Mouse (Mus musculus) gastrocnemius, postnatal 25 days (tissue): ENCODE measurements around the gene Gm884. TPM values are rescaled to one million over a fixed set of nuclear protein-coding genes. Genes with fewer than 3 reads are reported as not detected.

Source experiments
- DNase-seq: peaks from one replicate; pipeline ENCODE4 v3.0.0; 2022
- long read RNA-seq, 2 experiments: library from polyadenylated mRNA; stranded (forward); transcript quantifications; one replicate each; pipeline ENCODE4 v2.0.0; 2021
- total RNA-seq, 2 experiments: library from RNA; stranded (reverse); gene quantifications; 1 replicate in 1 of 2; 2 replicates in 1 of 2; pipeline ENCODE4 v1.2.3; 2021

Gene Gm884
- total RNA-seq: not detected
- long read RNA-seq, experiment 1: 0 reads
- long read RNA-seq, experiment 2: 0 reads

DNA sequence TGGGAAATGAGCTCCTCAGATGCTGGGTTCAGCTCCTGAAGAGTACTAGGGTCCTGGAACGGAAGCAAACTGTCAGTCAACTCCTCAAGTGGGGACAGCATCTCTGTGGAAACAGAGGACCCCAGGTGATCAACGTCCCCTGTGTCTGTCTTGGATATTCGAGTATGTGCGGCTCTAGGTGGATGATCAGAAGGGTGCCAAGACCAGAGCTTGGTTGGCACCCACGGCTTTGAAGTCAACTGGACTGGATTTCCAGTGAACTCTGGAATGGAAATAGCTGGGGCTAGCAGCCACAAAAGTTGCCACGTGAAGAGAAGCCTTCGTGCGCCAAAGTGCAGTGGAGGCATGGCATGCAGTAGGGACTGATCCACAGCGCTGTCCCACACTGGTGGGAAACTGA is at the start of gene Gm884:
Gene Gm884 (minus strand): TSS at position 101 of the 400 bp plus-strand sequence.
- no peak for DNase-seq

DNA sequence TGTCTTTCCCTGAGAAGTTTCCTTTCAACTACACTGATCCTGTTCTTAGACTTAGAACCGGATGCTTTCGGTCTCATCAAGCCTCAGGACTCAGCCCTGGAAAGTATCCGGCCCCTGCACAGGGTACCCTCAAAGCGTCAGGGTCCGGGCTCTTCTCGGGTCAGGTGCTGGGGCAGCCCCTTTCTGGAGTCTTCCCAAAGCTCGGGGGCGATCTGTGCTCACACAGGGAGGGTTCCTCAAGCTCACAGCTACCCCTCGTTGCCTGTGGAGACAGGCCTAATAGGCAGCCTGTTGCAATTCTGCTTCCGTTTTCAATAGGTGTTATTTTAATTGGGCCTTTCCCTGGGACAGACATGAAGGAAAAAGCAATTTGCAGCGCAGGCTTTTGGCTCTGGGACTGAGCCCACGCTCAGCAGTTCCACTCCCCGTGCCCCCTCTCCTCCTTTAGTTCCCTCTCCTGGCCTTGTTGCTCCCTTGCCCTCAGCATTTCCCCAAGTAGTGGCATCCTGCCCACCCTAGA is 46.0 kb upstream of the Gm884 start:
- DNase-seq: no peak

DNA sequence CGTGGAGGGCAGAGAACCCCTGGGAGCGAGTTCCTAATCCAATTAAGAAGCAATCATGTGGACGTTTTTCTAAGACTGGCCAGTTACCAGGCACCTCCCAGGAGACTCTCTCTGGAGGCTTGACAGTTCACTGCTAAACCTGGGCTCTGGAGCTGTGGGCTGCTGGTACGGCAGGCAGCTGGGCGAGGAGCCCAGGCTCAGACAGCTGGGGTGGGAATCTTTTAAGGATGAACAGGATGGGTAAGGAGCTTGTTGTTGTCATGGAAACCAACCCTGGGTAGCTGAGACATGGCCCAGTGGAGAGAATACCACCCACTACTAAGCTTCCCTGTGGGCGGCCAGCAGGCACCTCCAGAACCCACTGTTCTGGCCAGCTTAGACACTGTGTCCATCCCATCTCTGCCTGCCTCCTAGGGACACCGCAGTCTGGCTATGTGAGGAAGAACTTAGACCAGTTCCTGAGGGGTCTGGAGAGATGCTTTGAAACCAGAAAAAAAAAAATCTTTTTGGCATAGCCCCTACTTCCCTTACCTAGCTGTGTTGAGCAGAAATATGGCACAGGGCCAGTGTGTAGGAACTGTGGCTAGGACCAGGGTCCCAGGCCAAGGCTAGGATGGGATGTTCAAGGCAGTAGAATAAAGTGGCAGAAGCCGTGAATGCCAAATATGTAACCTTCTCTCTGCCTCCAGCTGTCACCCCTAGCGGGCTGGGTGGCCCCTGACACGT is 45.4 kb upstream of the Gm884 start:
- no peak for DNase-seq

DNA sequence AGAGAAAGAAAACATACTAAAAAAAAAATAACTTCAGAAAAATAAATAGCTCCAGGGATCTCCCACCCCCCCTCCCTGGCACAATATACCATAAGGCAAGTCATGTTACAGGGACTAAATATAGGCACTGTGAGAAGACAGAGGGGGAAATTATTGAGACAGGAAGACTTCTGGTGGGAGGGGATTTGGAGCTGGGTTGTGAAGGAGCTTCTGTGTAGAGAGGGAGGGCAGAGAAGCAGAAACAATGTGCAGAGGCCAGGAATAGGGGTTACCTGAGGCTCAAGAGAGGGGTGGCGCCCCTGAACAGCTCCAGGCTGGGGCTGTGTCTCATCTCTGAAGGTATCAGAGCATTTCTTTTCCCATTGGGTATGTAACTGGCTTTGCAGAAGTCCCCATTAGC is 44.8 kb upstream of the Gm884 start:
- DNase-seq: no peak

DNA sequence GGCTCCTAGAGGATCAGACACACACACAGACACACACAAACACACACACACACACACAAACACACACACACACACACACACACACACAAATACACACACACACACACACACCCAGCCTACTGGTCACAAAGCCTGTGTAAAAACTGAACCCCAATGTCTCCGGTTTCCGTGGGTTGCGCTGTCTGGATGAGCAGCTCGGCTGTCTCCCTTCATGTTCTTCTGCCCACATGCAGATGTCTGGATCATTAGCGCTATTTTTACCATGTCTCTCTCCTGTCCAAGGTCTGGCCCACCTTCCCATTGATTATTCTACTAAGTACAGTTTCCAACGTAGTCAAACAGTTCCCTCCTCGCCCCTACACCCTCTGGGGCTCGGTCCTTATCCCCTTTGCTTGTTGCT is 42.2 kb upstream of the Gm884 start:
- no peak for DNase-seq

DNA sequence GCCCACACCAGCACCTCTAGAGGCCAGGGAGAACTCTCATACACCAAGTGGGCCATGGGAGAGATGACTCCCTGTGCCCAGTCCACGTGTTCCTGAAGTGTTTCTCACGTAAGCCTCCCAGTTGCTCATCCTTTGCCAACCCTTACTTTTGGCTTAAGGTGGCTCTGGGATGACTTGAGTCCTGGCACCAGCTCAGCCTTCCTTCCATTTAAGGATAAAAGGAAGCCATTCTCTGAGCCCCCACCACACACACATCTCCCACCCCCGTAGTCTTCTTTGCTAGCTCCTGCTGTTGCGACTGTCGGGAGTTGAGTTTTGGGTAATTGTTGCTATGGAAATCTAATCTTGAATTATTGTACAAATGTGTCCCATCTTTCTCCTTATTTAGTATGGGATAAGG is 41.6 kb upstream of the Gm884 start:
- DNase-seq: no peak

DNA sequence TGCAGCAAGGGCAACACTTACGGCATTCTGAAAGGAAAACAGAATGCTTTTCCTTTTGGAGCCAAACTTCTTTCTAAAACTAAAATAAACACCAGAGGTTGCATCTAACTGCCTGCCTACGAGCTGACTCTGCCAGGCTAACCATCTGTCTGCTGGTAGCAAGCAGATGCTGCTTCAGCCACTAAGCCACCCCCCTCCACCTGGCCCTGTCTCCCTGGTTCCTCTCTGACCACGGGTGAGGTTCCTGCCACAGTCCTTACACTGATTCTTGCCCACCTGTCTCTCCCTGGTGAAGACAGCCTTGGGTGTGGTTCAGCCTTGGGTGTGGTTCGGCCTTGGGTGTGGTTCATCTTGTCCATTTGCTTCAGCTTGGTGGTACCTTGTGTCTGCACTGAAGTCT is 40.9 kb upstream of the Gm884 start:
- no peak for DNase-seq

DNA sequence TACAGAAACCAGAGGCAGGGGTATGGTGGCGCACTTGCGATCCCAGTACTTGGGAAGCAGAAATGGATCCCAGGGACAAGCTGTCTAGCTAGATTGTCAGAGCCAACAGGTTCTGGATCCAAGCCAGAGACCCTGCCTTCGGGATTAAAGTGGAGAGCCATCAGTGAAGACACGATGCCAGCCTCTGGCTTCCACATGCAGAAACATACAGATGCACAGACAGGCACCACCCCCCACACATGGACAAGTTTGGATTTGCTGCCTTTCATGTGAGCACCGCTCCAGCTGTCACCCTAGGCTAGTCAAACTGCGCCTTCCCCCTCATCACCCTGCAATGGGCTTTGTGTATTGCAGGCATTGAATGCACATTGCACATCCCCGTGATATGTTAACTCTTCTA is 37.2 kb upstream of the Gm884 start:
- no peak for DNase-seq

DNA sequence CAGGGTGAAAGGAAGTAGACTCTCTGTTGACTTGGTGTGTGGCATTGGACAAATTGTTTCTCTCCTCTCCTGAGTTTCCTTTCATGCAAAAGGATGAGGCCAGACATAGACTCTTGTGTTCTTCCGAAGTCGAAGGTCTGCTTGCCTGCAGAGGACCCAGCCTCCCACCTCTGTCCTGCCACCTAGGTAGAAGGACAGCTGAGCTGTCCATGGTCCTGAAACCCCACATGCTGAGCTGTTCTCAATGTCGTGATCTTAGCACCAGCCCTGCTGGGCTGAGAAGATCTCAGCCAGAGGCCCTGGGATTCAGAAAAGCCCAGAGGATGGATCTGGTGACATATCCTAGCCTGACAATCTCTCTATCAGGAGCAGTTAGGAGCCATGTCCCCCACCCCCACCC is 35.6 kb upstream of the Gm884 start:
- DNase-seq: no peak

DNA sequence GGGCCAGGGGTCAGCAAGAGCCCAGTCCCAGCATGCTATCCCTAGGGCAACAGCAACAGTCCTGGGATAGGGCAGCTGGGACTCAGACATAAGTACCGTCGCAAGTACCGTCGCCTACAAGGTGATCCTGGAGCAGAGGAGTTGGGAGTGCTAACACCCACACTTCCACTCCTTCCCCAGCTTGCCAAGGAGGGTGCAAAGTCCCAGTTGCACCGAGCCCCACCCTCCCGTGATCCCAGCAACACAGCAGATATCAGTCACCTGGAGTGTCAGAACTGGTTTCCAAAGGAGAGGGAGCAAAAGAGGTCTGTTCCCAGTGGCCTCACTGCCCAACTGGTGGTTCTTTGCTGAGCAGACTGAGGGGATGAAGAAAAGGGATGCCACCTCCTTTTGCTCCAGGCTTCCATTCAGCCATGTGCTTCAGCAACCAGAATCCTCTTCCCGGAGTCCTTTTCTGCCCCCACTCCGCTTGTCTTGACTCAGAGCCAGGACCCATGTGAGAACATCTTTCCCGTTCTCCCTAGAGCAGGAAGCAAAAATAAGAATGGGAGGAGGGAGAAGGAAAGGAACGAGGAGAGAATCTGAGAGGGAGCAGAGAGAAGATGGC is 32.5 kb upstream of the Gm884 start:
- no peak for DNase-seq

DNA sequence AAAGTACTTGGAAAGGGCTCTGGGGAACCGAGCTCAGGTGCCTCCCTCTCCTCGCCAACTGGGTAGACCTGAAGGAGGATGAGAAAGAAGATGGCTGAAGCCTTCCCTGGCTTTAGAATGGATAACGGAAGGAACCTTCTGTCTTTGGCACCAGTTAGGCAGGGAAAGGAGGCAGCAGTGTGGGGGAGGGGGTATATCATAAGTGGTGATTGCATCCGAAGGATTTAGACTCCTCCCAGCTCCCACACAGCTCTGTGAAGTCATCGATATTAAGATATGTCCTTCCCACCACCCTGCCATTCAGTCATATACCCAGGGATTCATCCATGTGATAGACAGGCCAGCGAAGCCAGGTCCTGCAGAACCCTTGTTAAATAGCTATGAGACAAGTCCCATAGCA is 30.5 kb upstream of the Gm884 start:
- no peak for DNase-seq

DNA sequence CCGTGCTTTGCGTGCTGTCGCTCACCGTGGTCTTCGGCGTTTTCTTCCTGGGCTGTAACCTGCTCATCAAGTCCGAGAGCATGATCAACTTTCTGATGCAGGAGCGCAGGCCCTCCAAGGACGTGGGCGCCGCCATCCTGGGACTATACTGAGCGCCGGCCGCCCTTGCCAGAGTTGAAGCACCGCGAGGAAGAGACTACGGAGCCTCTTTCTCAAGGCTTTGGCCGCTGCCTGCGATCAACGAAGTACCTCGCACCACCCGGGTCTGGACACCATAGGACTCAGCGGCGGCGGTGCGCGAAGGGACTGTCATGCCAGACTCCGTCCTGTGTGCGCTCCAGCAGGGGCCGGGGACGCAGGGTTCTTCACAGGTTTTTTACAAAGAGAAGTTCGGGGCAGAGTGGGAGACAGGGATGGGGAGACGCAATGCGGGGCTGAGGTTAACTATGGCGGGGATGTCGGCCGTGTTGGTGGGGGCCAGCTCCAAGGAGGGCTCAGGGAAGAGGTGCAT is 29.1 kb upstream of the Gm884 start:
- no peak for DNase-seq

DNA sequence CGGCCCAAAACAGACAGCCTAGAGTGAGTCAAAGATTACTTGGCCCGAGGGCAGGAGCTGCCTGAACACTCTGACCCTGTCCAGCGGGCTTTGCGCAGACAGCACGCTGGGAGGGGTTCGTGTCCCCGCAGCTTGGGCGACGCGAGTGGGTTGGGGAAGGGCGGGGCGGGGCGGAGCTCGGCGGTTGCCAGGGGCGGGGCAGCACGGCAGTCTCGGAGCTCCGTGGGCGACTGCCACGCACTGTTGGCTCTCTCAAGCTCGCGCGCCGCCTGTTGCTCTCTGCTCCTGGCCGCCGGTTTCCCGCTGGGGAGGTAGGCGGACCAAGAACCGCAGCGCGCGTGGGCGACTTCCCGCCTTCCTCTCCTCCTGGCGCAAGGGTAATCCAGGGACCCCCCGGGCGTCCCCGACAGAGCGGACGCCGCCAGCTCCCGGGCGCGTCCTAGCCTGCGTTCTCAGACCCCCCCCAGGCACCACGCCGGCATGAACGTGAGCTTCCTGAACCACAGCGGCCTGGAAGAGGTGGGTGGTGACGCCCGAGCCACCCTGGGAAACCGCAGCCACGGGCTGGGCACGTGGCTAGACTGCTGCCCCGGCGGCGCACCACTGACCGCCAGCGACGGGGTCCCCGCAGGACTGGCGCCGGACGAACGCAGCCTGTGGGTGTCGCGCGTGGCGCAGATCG is 28.5 kb upstream of the Gm884 start, which contains the start of gene Rprml:
Gene Rprml (plus strand): TSS at position 270 of the 682 bp plus-strand sequence.
- no peak for DNase-seq

DNA sequence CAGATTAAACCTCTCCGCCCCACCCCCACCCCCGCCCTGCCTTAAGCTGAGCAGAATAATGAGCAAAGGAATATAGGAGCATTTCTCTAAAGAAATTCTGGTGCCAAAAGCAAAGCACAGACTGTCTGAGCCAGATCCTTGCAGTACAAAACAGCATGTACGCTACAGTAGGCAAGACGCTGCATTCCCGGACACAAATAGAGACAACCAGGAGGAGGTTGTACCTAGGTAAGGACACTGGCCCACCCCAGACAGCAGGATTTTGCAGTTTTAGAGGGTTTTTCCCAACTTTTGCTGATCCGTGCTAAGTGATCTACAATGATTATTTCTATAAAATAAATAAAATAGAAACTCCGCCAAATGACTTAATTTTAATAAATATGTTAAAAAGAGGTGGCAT is 27.7 kb upstream of the Gm884 start:
- DNase-seq: no peak

DNA sequence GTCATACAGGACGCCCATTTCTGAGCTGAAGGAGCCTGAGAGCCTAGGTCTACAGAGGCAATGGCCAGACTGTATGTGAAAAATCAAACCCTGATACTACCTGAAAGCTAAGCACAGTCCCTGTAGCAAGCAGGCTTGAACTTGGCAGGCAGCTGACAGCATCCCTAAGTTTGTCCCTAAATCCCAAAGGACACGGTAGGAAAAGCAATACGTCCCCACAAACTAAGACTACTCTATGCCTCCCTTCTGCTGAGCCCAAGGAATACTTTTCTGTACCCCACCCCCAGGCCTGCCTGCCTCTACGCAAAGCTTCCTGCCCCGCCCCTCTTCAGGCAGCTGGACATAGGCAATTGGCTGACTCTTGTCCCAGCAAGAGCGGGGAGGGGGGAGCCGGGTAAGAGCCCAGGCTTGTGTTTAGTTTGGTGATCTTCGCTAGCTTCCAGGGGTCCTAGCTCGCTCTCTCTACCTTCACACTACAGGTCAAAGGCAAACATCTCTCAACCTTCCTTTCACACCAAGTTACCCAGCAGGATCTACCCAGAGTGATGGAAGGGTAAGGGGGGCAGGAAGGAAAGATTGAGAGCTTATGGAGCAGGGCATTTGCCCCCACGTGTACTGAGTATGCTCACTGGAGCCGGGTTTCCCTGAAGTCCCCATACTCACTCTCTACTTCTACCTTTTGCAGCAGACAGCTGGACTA is 27.1 kb upstream of the Gm884 start:
- DNase-seq: no peak

DNA sequence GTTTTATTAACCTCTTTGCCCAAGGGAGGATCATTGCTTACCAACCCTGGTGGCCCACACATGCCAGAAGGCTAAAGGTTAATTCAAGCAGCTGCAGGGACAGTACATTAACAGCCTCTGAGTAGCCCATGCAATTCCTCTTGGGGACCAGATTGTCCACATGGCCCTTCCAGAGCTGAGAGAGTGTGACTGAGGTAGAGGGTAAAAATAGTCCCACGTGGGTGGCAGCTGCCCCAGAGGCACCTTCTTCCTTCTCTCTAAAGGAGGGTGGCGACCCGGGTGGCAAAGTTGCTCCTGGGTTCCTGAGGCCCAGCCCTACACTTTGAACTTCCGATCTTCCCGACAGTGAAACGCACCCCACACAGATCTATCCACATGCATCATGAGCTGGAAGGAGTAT is 25.4 kb upstream of the Gm884 start:
- no peak for DNase-seq

DNA sequence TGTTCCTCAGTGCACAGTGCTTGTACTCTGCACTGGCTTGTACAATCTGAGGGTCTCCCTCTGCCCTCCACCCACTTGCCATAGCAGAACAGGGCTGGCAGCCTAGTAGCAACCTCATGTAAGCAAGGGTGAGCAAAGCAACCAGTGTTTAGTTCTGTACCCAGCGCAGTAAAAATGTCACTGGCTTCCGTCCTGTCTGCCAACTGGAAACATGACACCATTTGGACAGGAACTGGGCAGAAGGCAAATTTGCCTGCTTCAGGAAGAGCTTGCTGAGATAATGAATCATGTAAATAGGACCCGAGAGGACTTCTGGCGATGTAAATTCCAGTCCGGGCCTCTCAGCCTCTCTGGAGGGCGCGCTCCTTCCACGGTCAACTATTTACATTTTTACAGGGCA is 24.8 kb upstream of the Gm884 start:
- no peak for DNase-seq

DNA sequence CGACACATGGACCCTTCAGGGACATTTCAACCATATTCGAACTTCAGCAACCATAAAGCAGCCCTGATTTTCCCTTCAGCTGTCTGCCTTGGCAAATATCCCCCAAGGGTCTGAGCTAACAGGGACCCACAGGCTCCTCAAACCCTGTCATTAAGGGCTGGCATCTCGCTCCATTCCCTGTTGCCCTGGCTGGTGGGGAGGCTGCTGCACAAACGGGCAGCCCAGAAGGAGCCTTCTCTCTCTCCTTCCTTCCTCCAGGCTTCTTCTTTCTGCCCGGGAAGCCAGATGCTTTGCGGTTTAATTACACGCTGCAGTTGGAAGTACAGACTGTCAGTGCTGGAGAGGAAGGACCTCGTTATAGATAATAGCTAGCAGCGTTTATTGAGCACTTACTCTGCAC is 22.3 kb upstream of the Gm884 start:
- DNase-seq: no peak

DNA sequence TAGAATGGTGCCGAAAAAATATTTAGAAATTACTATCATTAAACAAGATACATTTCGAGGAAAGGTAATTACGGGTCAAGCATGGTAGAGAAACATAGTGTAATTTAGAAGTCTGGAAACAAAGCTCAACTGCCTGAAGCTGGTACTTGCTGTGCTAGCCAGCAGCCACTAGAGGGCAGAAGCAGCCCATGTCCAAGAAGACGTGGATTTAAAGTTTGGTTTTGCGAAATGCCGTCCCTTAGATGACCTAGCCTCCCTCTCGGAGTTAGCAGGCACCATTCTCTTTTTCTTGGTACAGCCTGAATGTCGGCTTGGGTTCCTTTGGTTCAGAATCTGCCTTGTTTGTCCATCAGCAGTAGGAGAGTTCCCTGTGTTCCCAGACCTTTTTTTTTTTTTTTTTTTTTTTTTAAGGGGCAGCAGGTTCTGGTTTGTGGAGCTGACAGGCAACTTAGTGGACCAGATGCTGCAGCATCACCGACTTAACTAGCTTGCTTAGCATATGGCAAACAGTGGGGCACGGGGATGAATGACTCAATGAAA is 18.5 kb upstream of the Gm884 start:
- DNase-seq: no peak

DNA sequence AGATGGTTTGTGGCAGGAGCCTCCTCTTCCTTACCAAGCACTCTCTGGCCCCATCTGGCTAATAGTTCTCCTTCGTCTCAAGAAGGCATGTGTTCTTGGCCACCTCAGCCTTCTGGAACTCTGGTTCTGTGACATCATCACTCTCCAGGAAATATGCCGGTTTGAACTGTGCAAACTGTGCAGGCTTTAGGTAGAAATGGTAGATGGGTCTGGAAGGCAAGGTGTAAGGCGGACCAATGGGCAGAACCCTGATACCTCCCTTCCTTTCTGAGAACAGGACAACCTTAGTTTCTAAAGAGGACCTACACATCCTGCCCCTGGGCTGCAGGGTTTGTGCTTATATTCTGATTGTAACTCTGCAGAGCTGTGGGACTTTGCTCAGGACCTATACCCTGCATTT is 17.9 kb upstream of the Gm884 start, which contains the start of gene Lyzl6:
Gene Lyzl6 (minus strand): TSS at position 101 of the 400 bp plus-strand sequence.
- DNase-seq: no peak

DNA sequence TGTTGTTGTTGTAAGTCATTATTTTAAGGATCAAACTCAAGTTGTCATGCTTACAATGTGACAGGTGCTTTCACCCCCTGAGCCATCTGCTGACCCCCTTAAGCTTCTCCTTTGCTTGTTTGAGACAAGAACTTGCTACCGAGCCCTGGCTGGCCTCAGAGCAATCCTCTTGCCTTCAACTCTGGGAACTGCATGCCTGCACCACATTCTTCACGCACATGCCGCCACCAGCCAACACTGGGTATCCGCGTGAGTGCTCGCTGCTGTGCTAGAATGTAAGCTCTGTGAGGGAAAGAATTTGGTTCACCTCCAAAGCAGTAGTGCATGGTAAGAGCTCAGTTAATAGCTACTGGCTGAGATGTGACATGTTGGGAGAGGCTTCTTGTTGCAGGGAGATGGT is 15.3 kb upstream of the Gm884 start:
- DNase-seq: no peak

DNA sequence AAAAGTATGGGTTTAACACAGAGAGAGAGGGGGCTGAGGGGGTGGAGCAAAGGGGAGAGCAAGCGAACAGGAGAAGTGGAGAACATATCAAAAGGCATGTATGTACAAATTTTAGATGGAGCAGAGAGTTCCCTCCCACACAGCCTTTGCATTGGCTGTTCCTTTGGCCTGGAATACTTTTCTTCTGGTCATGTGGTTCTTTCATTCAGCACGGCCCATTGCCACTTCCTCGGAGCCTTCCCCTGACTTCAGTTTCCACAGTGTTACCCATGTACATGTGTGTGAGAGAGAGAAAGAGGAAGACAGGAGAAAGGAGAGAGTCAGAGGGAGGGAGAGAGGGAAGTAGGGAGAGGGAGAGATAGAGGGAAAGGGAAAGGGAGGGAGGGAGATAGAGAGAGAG is 14.5 kb upstream of the Gm884 start:
- no peak for DNase-seq
